Mouse (Mus musculus): ENCODE data around the gene Zfp575. TPM values are rescaled to one million over a fixed set of nuclear protein-coding genes. Genes with fewer than 3 reads are reported as not detected.

Gene Zfp575
- polyA plus RNA-seq, 1 experiment from 2014 or later: 0.30 TPM

- 81% methylated on average over 10 of the region's 10 CpGs for WGBS (ENCODE audit: insufficient replicate concordance)
- H3K4me1 ChIP-seq (ENCODE audit: control insufficient read depth, low read depth, low read length): peaks cover 3% of the 10 kb centered on the region; the same call in 1 of the 2 replicates
- no peak overlapping the region for H3K4me2 ChIP-seq (ENCODE audit: low read depth, low read length)
- H3K36me3 ChIP-seq (ENCODE audit: control insufficient read depth, insufficient read depth): no peaks in the 10 kb centered on the region
- no peaks in the 10 kb centered on the region for H3K27me3 ChIP-seq (ENCODE audit: control insufficient read depth, insufficient read depth, low read depth, low read length)
- H3K9ac ChIP-seq (ENCODE audit: low read depth, low read length): no peak overlapping the region
- H3K27ac ChIP-seq (ENCODE audit: low read length): no peak overlapping the region
- H3K4me3 ChIP-seq (ENCODE audit: low read depth, low read length): no peak overlapping the region
- H3K9me3 ChIP-seq (replicated peaks; ENCODE audit: control insufficient read depth, low read length): no peaks in the 10 kb centered on the region
- ATAC-seq (ENCODE audit: low read depth): no peak
Observed at GRCm38 (mm10) chr7:24577811-24578210, 9.6 kb downstream of the Zfp575 start.

GRCm38 (mm10) chr7:24574224-24574796 is 13.1 kb downstream of the Zfp575 start:
- H3K36me3 ChIP-seq (ENCODE audit: control insufficient read depth, insufficient read depth): no peaks in the 10 kb centered on the region
- no peak overlapping the region for H3K4me2 ChIP-seq (ENCODE audit: low read depth, low read length)
- H3K4me3 ChIP-seq (ENCODE audit: low read depth, low read length): no peak overlapping the region
- ATAC-seq (ENCODE audit: low read depth): peak; percentile 83
- no peaks in the 10 kb centered on the region for H3K27me3 ChIP-seq (ENCODE audit: control insufficient read depth, insufficient read depth, low read depth, low read length)
- no peaks in the 10 kb centered on the region for H3K9me3 ChIP-seq (replicated peaks; ENCODE audit: control insufficient read depth, low read length)
- H3K4me1 ChIP-seq (ENCODE audit: control insufficient read depth, low read depth, low read length): peaks cover 3% of the 10 kb centered on the region; the same call in 1 of the 2 replicates
- H3K27ac ChIP-seq (ENCODE audit: low read length): peak overlapping the region; percentile 7; the same call in 1 of the 2 replicates
- no peak overlapping the region for H3K9ac ChIP-seq (ENCODE audit: low read depth, low read length)
- WGBS (ENCODE audit: insufficient replicate concordance): 52% methylated on average over 12 of the region's 12 CpGs

- ATAC-seq (ENCODE audit: low read depth): no peak
- Histone ChIP-seq H3K4me2 (ENCODE audit: low read depth, low read length) (no peak overlapping the region), H3K4me3 (ENCODE audit: low read depth, low read length) (no peak overlapping the region), H3K9me3 (replicated peaks; ENCODE audit: control insufficient read depth, low read length) (no peaks in the 10 kb centered on the region), H3K27me3 (ENCODE audit: control insufficient read depth, insufficient read depth, low read depth, low read length) (no peaks in the 10 kb centered on the region), H3K27ac (ENCODE audit: low read length) (no peak overlapping the region), H3K4me1 (ENCODE audit: control insufficient read depth, low read depth, low read length) (peaks cover 3% of the 10 kb centered on the region; the same call in 1 of the 2 replicates), H3K9ac (ENCODE audit: low read depth, low read length) (no peak overlapping the region), H3K36me3 (ENCODE audit: control insufficient read depth, insufficient read depth) (peaks cover 6% of the 10 kb centered on the region)
- WGBS (ENCODE audit: insufficient replicate concordance): 54% methylated on average over 5 of the region's 5 CpGs
Observed at GRCm38 (mm10) chr7:24572455-24572854, 15.0 kb downstream of the Zfp575 start.

GRCm38 (mm10) chr7:24571071-24571470 is 16.4 kb downstream of the Zfp575 start:
- Histone ChIP-seq H3K4me3 (ENCODE audit: low read depth, low read length) (no peak overlapping the region), H3K9ac (ENCODE audit: low read depth, low read length) (no peak overlapping the region), H3K27me3 (ENCODE audit: control insufficient read depth, insufficient read depth, low read depth, low read length) (no peaks in the 10 kb centered on the region), H3K27ac (ENCODE audit: low read length) (no peak overlapping the region), H3K4me1 (ENCODE audit: control insufficient read depth, low read depth, low read length) (peaks cover 3% of the 10 kb centered on the region; the same call in 1 of the 2 replicates), H3K4me2 (ENCODE audit: low read depth, low read length) (no peak overlapping the region), H3K36me3 (ENCODE audit: control insufficient read depth, insufficient read depth) (peaks cover 19% of the 10 kb centered on the region), H3K9me3 (replicated peaks; ENCODE audit: control insufficient read depth, low read length) (no peaks in the 10 kb centered on the region)
- no peak for ATAC-seq (ENCODE audit: low read depth)
- WGBS (ENCODE audit: insufficient replicate concordance): 61% methylated on average over 4 of the region's 4 CpGs

GRCm38 (mm10) chr7:24568512-24568911 is 18.9 kb downstream of the Zfp575 start:
- Histone ChIP-seq H3K9me3 (replicated peaks; ENCODE audit: control insufficient read depth, low read length) (no peaks in the 10 kb centered on the region), H3K27me3 (ENCODE audit: control insufficient read depth, insufficient read depth, low read depth, low read length) (no peaks in the 10 kb centered on the region), H3K4me2 (ENCODE audit: low read depth, low read length) (no peak overlapping the region), H3K4me3 (ENCODE audit: low read depth, low read length) (no peak overlapping the region), H3K9ac (ENCODE audit: low read depth, low read length) (no peak overlapping the region), H3K27ac (ENCODE audit: low read length) (no peak overlapping the region), H3K4me1 (ENCODE audit: control insufficient read depth, low read depth, low read length) (peaks cover under 1% of the 10 kb centered on the region; the same call in 1 of the 2 replicates), H3K36me3 (ENCODE audit: control insufficient read depth, insufficient read depth) (peaks cover 22% of the 10 kb centered on the region)
- WGBS (ENCODE audit: insufficient replicate concordance): 79% methylated on average over 4 of the region's 4 CpGs
- no peak for ATAC-seq (ENCODE audit: low read depth)

GRCm38 (mm10) chr7:24566206-24566605 is 21.2 kb downstream of the Zfp575 start:
- WGBS (ENCODE audit: insufficient replicate concordance): 79% methylated on average over 9 of the region's 9 CpGs
- H3K27me3 ChIP-seq (ENCODE audit: control insufficient read depth, insufficient read depth, low read depth, low read length): no peaks in the 10 kb centered on the region
- H3K27ac ChIP-seq (ENCODE audit: low read length): no peak overlapping the region
- no peak overlapping the region for H3K4me2 ChIP-seq (ENCODE audit: low read depth, low read length)
- H3K9me3 ChIP-seq (replicated peaks; ENCODE audit: control insufficient read depth, low read length): no peaks in the 10 kb centered on the region
- no peaks in the 10 kb centered on the region for H3K4me1 ChIP-seq (ENCODE audit: control insufficient read depth, low read depth, low read length)
- no peak for ATAC-seq (ENCODE audit: low read depth)
- peaks cover 25% of the 10 kb centered on the region for H3K36me3 ChIP-seq (ENCODE audit: control insufficient read depth, insufficient read depth)
- H3K9ac ChIP-seq (ENCODE audit: low read depth, low read length): no peak overlapping the region
- no peak overlapping the region for H3K4me3 ChIP-seq (ENCODE audit: low read depth, low read length)

- no peak for ATAC-seq (ENCODE audit: low read depth)
- Histone ChIP-seq H3K36me3 (ENCODE audit: control insufficient read depth, insufficient read depth) (peaks cover 25% of the 10 kb centered on the region), H3K4me1 (ENCODE audit: control insufficient read depth, low read depth, low read length) (no peaks in the 10 kb centered on the region), H3K27me3 (ENCODE audit: control insufficient read depth, insufficient read depth, low read depth, low read length) (no peaks in the 10 kb centered on the region), H3K4me2 (ENCODE audit: low read depth, low read length) (no peak overlapping the region), H3K27ac (ENCODE audit: low read length) (no peak overlapping the region), H3K9me3 (replicated peaks; ENCODE audit: control insufficient read depth, low read length) (no peaks in the 10 kb centered on the region), H3K4me3 (ENCODE audit: low read depth, low read length) (no peak overlapping the region), H3K9ac (ENCODE audit: low read depth, low read length) (no peak overlapping the region)
- 86% methylated on average over 11 of the region's 11 CpGs for WGBS (ENCODE audit: insufficient replicate concordance)
Observed at GRCm38 (mm10) chr7:24565627-24566026, 21.8 kb downstream of the Zfp575 start.

GRCm38 (mm10) chr7:24564607-24565265 is 22.7 kb downstream of the Zfp575 start:
- Histone ChIP-seq H3K4me3 (ENCODE audit: low read depth, low read length) (no peak overlapping the region), H3K27ac (ENCODE audit: low read length) (no peak overlapping the region), H3K27me3 (ENCODE audit: control insufficient read depth, insufficient read depth, low read depth, low read length) (no peaks in the 10 kb centered on the region), H3K9me3 (replicated peaks; ENCODE audit: control insufficient read depth, low read length) (no peaks in the 10 kb centered on the region), H3K4me1 (ENCODE audit: control insufficient read depth, low read depth, low read length) (no peaks in the 10 kb centered on the region), H3K4me2 (ENCODE audit: low read depth, low read length) (no peak overlapping the region), H3K9ac (ENCODE audit: low read depth, low read length) (no peak overlapping the region), H3K36me3 (ENCODE audit: control insufficient read depth, insufficient read depth) (peaks cover 25% of the 10 kb centered on the region)
- WGBS (ENCODE audit: insufficient replicate concordance): 58% methylated on average over 6 of the region's 6 CpGs
- peak; percentile 49; the same call in 1 of the 2 replicates for ATAC-seq (ENCODE audit: low read depth)

GRCm38 (mm10) chr7:24563837-24564206 is 23.6 kb downstream of the Zfp575 start:
- H3K9me3 ChIP-seq (replicated peaks; ENCODE audit: control insufficient read depth, low read length): no peaks in the 10 kb centered on the region
- no peaks in the 10 kb centered on the region for H3K27me3 ChIP-seq (ENCODE audit: control insufficient read depth, insufficient read depth, low read depth, low read length)
- no peak overlapping the region for H3K4me3 ChIP-seq (ENCODE audit: low read depth, low read length)
- H3K27ac ChIP-seq (ENCODE audit: low read length): no peak overlapping the region
- no peak overlapping the region for H3K9ac ChIP-seq (ENCODE audit: low read depth, low read length)
- ATAC-seq (ENCODE audit: low read depth): no peak
- 67% methylated on average over 4 of the region's 4 CpGs for WGBS (ENCODE audit: insufficient replicate concordance)
- no peak overlapping the region for H3K4me2 ChIP-seq (ENCODE audit: low read depth, low read length)
- H3K4me1 ChIP-seq (ENCODE audit: control insufficient read depth, low read depth, low read length): no peaks in the 10 kb centered on the region
- peaks cover 25% of the 10 kb centered on the region for H3K36me3 ChIP-seq (ENCODE audit: control insufficient read depth, insufficient read depth)

Data from liver, embryonic 16.5 days (tissue).